Mouse (Mus musculus): ENCODE data around the gene Gm5926. TPM values are rescaled to one million over a fixed set of nuclear protein-coding genes. Genes with fewer than 3 reads are reported as not detected.
"Not testable (repeated sequence)": the region's sequence is repeated elsewhere in the genome, so short reads cannot be mapped to it uniquely, and the experiment has no call there.

Gm5926 gene
- not detected in 2 replicates for polyA plus RNA-seq (2016; fragmentation: Nextera tagmentation; extraction: Ambion mirVana)

GRCm38 (mm10) chrX:32650416-32650815 lies at the start of gene Gm5926:
Gene Gm5926 (plus strand): TSS chrX:32650716.
- ATAC-seq (ENCODE audit: insufficient number of reproducible peaks, low FRiP score); H3K4me3 ChIP-seq; H3K27ac ChIP-seq (ENCODE audit: poor library complexity, severe bottlenecking); H3K9me3 ChIP-seq (replicated peaks); H3K27me3 ChIP-seq (replicated peaks); H3K4me2 ChIP-seq; H3K9ac ChIP-seq; H3K4me1 ChIP-seq (replicated peaks); H3K36me3 ChIP-seq: not testable (repeated sequence)
- no CpG with 5 or more reads among the region's 1 CpGs for WGBS

GRCm38 (mm10) chrX:32601008-32601407 lies 49.5 kb upstream of the Gm5926 start:
- not testable (repeated sequence) for H3K4me1 ChIP-seq (replicated peaks); H3K4me3 ChIP-seq; ATAC-seq (ENCODE audit: insufficient number of reproducible peaks, low FRiP score); H3K27ac ChIP-seq (ENCODE audit: poor library complexity, severe bottlenecking); H3K9ac ChIP-seq; H3K4me2 ChIP-seq; H3K27me3 ChIP-seq (replicated peaks); H3K36me3 ChIP-seq
- WGBS, result 82% methylated on average over 1 of the region's 2 CpGs
- H3K9me3 ChIP-seq (replicated peaks), result peaks cover 18% of the 10 kb centered on the region

GRCm38 (mm10) chrX:32601425-32601824 lies 49.1 kb upstream of the Gm5926 start:
- 65% methylated on average over 3 of the region's 3 CpGs for WGBS
- not testable (repeated sequence) for H3K4me1 ChIP-seq (replicated peaks); ATAC-seq (ENCODE audit: insufficient number of reproducible peaks, low FRiP score)

More at GRCm38 (mm10) chrX:32601425-32601824, 49.1 kb upstream of the Gm5926 start:
- H3K9ac ChIP-seq; H3K4me3 ChIP-seq; H3K36me3 ChIP-seq; H3K27ac ChIP-seq (ENCODE audit: poor library complexity, severe bottlenecking); H3K27me3 ChIP-seq (replicated peaks); H3K4me2 ChIP-seq: not testable (repeated sequence)
- H3K9me3 ChIP-seq (replicated peaks), result peaks cover 18% of the 10 kb centered on the region

Other genes with a start within 250 kb of the Gm5926 start
- gene Btbd35f1, start 90.7 kb upstream of the Gm5926 start, polyA plus RNA-seq (2016; fragmentation: Nextera tagmentation; extraction: Ambion mirVana), result not detected in 2 replicates
- not detected in 2 replicates for gene Btbd35f21, start 75.4 kb downstream of the Gm5926 start, polyA plus RNA-seq (2016; fragmentation: Nextera tagmentation; extraction: Ambion mirVana)
- not detected in 2 replicates for gene Btbd35f30, start 243.9 kb downstream of the Gm5926 start, polyA plus RNA-seq (2016; fragmentation: Nextera tagmentation; extraction: Ambion mirVana)

Measured in heart, embryonic 12.5 days (tissue).